Mouse (Mus musculus) myocyte (in vitro differentiated cells): ENCODE data around the gene Nupr1. TPM values are rescaled to one million over a fixed set of nuclear protein-coding genes. Genes with fewer than 3 reads are reported as not detected.

Experiments
- H3K27me3 ChIP-seq: one replicate; pipeline ENCODE4 v1.6.1; 2011; ENCODE audit not compliant: control insufficient read depth, insufficient read depth, insufficient read length
- H3K36me3 ChIP-seq: one replicate; pipeline ENCODE4 v1.6.1; 2011; ENCODE audit not compliant: control insufficient read depth, insufficient read depth
- H3K4me2 ChIP-seq: one replicate; pipeline ENCODE4 v1.6.1; 2011; ENCODE audit warnings: low read depth, control low read depth
- H3K4me3 ChIP-seq: one replicate; pipeline ENCODE4 v1.5.1; 2011; ENCODE audit warnings: mild to moderate bottlenecking, control low read depth, moderate library complexity
- H3K79me2 ChIP-seq: one replicate; pipeline ENCODE4 v1.6.1; 2011; ENCODE audit not compliant: control insufficient read depth, insufficient read depth
- H3ac ChIP-seq: one replicate; pipeline ENCODE4 v1.6.1; 2011; ENCODE audit not compliant: control insufficient read depth, insufficient read length
- CEBPB ChIP-seq: IDR thresholded peaks from 2 replicates; pipeline ENCODE4 v1.6.1; 2011; ENCODE audit warnings: mild to moderate bottlenecking, moderate library complexity; ENCODE audit not compliant: poor library complexity, insufficient read depth, severe bottlenecking
- E2F4 ChIP-seq: IDR thresholded peaks from one replicate; pipeline ENCODE4 v1.6.1; 2011; ENCODE audit warnings: mild to moderate bottlenecking, control low read depth, moderate library complexity; ENCODE audit not compliant: insufficient read depth
- MAX ChIP-seq: IDR thresholded peaks from one replicate; pipeline ENCODE4 v1.6.1; 2011; ENCODE audit warnings: low read depth, mild to moderate bottlenecking, control low read depth
- MYOD1 ChIP-seq, 3 experiments: IDR thresholded peaks; one replicate each; pipeline ENCODE4 v1.6.1; 2011; ENCODE audit warnings: control low read depth in 2 of 3, low read depth in 2 of 3, mild to moderate bottlenecking in 2 of 3, moderate library complexity in 1 of 3; ENCODE audit not compliant: insufficient read length in 2 of 3, control insufficient read depth in 1 of 3
- MYOG ChIP-seq, 3 experiments: IDR thresholded peaks; one replicate each; pipeline ENCODE4 v1.6.1; 2011; ENCODE audit warnings: control low read depth in 2 of 3, low read depth in 2 of 3, mild to moderate bottlenecking in 2 of 3; ENCODE audit not compliant: insufficient read length in 2 of 3, control insufficient read depth in 1 of 3, insufficient read depth in 1 of 3
- POLR2A ChIP-seq: IDR thresholded peaks from one replicate; pipeline ENCODE4 v1.6.1; 2011; ENCODE audit warnings: low read depth, mild to moderate bottlenecking, control low read depth, moderate library complexity; ENCODE audit not compliant: insufficient read length
- POLR2AphosphoS2 ChIP-seq: IDR thresholded peaks from one replicate; pipeline ENCODE4 v1.6.1; 2011; ENCODE audit warnings: low read depth, control low read depth; ENCODE audit not compliant: insufficient read length
- REST ChIP-seq: IDR thresholded peaks from one replicate; pipeline ENCODE4 v1.6.1; 2011; ENCODE audit warnings: mild to moderate bottlenecking, control low read depth, moderate library complexity; ENCODE audit not compliant: insufficient read depth, insufficient read length
- SRF ChIP-seq: IDR thresholded peaks from one replicate; pipeline ENCODE4 v1.6.1; 2011; ENCODE audit warnings: low read depth; ENCODE audit not compliant: control insufficient read depth, insufficient read length
- TCF12 ChIP-seq: IDR thresholded peaks from one replicate; pipeline ENCODE4 v1.6.1; 2011; ENCODE audit warnings: mild to moderate bottlenecking, control low read depth; ENCODE audit not compliant: poor library complexity, insufficient read depth, severe bottlenecking
- TCF3 ChIP-seq: IDR thresholded peaks from one replicate; pipeline ENCODE4 v1.6.1; 2011; ENCODE audit warnings: low read depth, control low read depth; ENCODE audit not compliant: insufficient read length
- USF1 ChIP-seq: IDR thresholded peaks from one replicate; pipeline ENCODE4 v1.6.1; 2011; ENCODE audit warnings: low read depth, mild to moderate bottlenecking, control low read depth, moderate library complexity
- polyA plus RNA-seq: library from polyadenylated mRNA; unstranded; fragments of >200 nt; fragmentation: generic; extraction: Trizol; gene quantifications from one replicate; pipeline ENCODE4 v1.2.1, GENCODE M21; 2012; ENCODE audit warnings: missing spikeins

Gene Nupr1
- 244 TPM for polyA plus RNA-seq

GRCm38 (mm10) chr7:126630824-126631518 is at the start of gene Nupr1:
Nupr1 (minus strand) TSS chr7:126630861.
- Histone ChIP-seq H3K27me3 (no peaks in the 10 kb centered on the region), H3K4me2 (no peak within 1 kb of the TSS), H3K36me3 (no peaks in the 10 kb centered on the region), H3ac (no peak within 1 kb of the TSS), H3K4me3 (no peak within 1 kb of the TSS), H3K79me2 (no peaks in the 10 kb centered on the region)
- TF ChIP-seq REST, result no peak
- TF ChIP-seq E2F4, result no peak
- no peak for TF ChIP-seq MYOG (IDR thresholded peaks at IDR 0.05; ENCODE audit: control insufficient read depth in 1 of 3, insufficient read depth in 1 of 3, insufficient read length in 2 of 3, low read depth in 2 of 3)

- Histone ChIP-seq H3K79me2 (no peaks in the 10 kb centered on the region), H3K4me2 (no peak overlapping the region), H3K4me3 (no peak overlapping the region), H3K36me3 (no peaks in the 10 kb centered on the region), H3K27me3 (no peaks in the 10 kb centered on the region), H3ac (no peak overlapping the region)
- TF ChIP-seq TCF12, result no peak
- TF ChIP-seq POLR2A, result no peak
- no peak for TF ChIP-seq MYOD1 (IDR thresholded peaks at IDR 0.05; ENCODE audit: control insufficient read depth in 1 of 3, insufficient read length in 2 of 3, low read depth in 2 of 3)
- TF ChIP-seq POLR2AphosphoS2, result no peak
- TF ChIP-seq CEBPB, result no peak
- no peak for TF ChIP-seq MYOG (IDR thresholded peaks at IDR 0.05; ENCODE audit: control insufficient read depth in 1 of 3, insufficient read depth in 1 of 3, insufficient read length in 2 of 3, low read depth in 2 of 3)
- no peak for TF ChIP-seq MAX
- TF ChIP-seq USF1, result no peak
- no peak for TF ChIP-seq SRF
- no peak for TF ChIP-seq TCF3
- no peak for TF ChIP-seq REST
- TF ChIP-seq E2F4, result no peak
Measured at GRCm38 (mm10) chr7:126679683-126680082, 49.0 kb upstream of the Nupr1 start.

- no peaks in the 10 kb centered on the region for H3K27me3 ChIP-seq
- H3K4me2 ChIP-seq, result no peak overlapping the region
- TF ChIP-seq MYOD1 (IDR thresholded peaks at IDR 0.05; ENCODE audit: control insufficient read depth in 1 of 3, insufficient read length in 2 of 3, low read depth in 2 of 3), result no peak
- no peak for TF ChIP-seq MAX
- no peak for TF ChIP-seq POLR2AphosphoS2
- no peak for TF ChIP-seq TCF12
- no peak for TF ChIP-seq REST
- TF ChIP-seq POLR2A, result no peak
- no peak for TF ChIP-seq E2F4
- no peak for TF ChIP-seq USF1
- no peak for TF ChIP-seq MYOG (IDR thresholded peaks at IDR 0.05; ENCODE audit: control insufficient read depth in 1 of 3, insufficient read depth in 1 of 3, insufficient read length in 2 of 3, low read depth in 2 of 3)
- TF ChIP-seq CEBPB, result no peak
- TF ChIP-seq TCF3, result no peak
- TF ChIP-seq SRF, result no peak
- no peaks in the 10 kb centered on the region for H3K79me2 ChIP-seq
- H3K36me3 ChIP-seq, result no peaks in the 10 kb centered on the region
- H3K4me3 ChIP-seq, result no peak overlapping the region
- no peak overlapping the region for H3ac ChIP-seq
Measured at GRCm38 (mm10) chr7:126678545-126679341, 48.1 kb upstream of the Nupr1 start.

- peaks cover 5% of the 10 kb centered on the region for H3K36me3 ChIP-seq
- H3K27me3 ChIP-seq, result no peaks in the 10 kb centered on the region
- no peak for TF ChIP-seq CEBPB
- no peak overlapping the region for H3ac ChIP-seq
- H3K4me3 ChIP-seq, result no peak overlapping the region
- no peaks in the 10 kb centered on the region for H3K79me2 ChIP-seq
- H3K4me2 ChIP-seq, result no peak overlapping the region
Measured at GRCm38 (mm10) chr7:126676631-126677220, 46.1 kb upstream of the Nupr1 start.

- Histone ChIP-seq H3ac (no peak within 1 kb of the TSS), H3K79me2 (no peaks in the 10 kb centered on the region), H3K4me2 (no peak within 1 kb of the TSS), H3K27me3 (no peaks in the 10 kb centered on the region), H3K4me3 (no peak within 1 kb of the TSS), H3K36me3 (peaks cover 5% of the 10 kb centered on the region)
- TF ChIP-seq USF1 (no peak), TCF12 (no peak), SRF (no peak), TCF3 (no peak), E2F4 (no peak), POLR2A (no peak), CEBPB (no peak), MAX (no peak), MYOG (IDR thresholded peaks at IDR 0.05; ENCODE audit: control insufficient read depth in 1 of 3, insufficient read depth in 1 of 3, insufficient read length in 2 of 3, low read depth in 2 of 3) (no peak)
Measured at GRCm38 (mm10) chr7:126676207-126676606, 45.5 kb upstream of the Nupr1 start, which contains the start of gene Sult1a1. Sult1a1 (minus strand) TSS chr7:126676432.
